Mouse (Mus musculus) ES-Bruce4 (cell line): ENCODE data around the gene Slc16a9.
"Not testable (repeated sequence)": the region's sequence is repeated elsewhere in the genome, so short reads cannot be mapped to it uniquely, and the experiment has no call there.

Experiments used
- CTCF ChIP-seq: IDR thresholded peaks from one replicate; pipeline ENCODE4 v1.8.1; 2011; ENCODE audit warnings: low read depth, low read length
- EP300 ChIP-seq: IDR thresholded peaks from 2 replicates; pipeline ENCODE4 v1.6.1; 2011; ENCODE audit warnings: low read depth, low read length; ENCODE audit not compliant: insufficient read depth
- POLR2A ChIP-seq: IDR thresholded peaks from one replicate; pipeline ENCODE4 v1.8.1; 2011; ENCODE audit warnings: low read length; ENCODE audit not compliant: insufficient read depth

- TF ChIP-seq CTCF, EP300, POLR2A: not testable (repeated sequence)
Measured at GRCm38 (mm10) chr10:70222231-70222630, 22.7 kb upstream of the Slc16a9 start.
